Mouse (Mus musculus) stomach, embryonic 14.5 days (tissue): Measurements from ENCODE around the gene Tln2. TPM values are rescaled to one million over a fixed set of nuclear protein-coding genes. Genes with fewer than 3 reads are reported as not detected.

ENCODE experiments used
- ATAC-seq: fragments of 200-750 bp; cut with Nextera tagmentation; 2 replicates; pipeline ENCODE4 v1.8.0; 2017; ENCODE audit warnings: low read depth, moderate TSS enrichment; ENCODE audit not compliant: insufficient number of reproducible peaks, insufficient read depth, low FRiP score
- H3K27ac ChIP-seq: fragments of 300-500 bp; sonication (generic); 2 replicates; pipeline ENCODE4 v1.5.1; 2014; ENCODE audit warnings: mild to moderate bottlenecking, low read length, moderate library complexity, mixed read lengths
- H3K27me3 ChIP-seq: fragments of 300-500 bp; sonication (generic); 2 replicates; pipeline ENCODE4 v1.6.1; 2014; ENCODE audit warnings: low read length, control low read depth, mixed read lengths; ENCODE audit not compliant: control insufficient read depth, insufficient read depth
- H3K36me3 ChIP-seq: fragments of 300-500 bp; sonication (generic); 2 replicates; pipeline ENCODE4 v1.6.1; 2014; ENCODE audit warnings: mild to moderate bottlenecking, control low read depth, low read length, moderate library complexity, mixed read lengths; ENCODE audit not compliant: control insufficient read depth, insufficient read depth
- H3K4me1 ChIP-seq: fragments of 300-500 bp; sonication (generic); 2 replicates; pipeline ENCODE4 v1.6.1; 2014; ENCODE audit warnings: low read length, control low read depth, mixed read lengths; ENCODE audit not compliant: control insufficient read depth, insufficient read depth
- H3K4me2 ChIP-seq: fragments of 300-500 bp; sonication (generic); replicated peaks from 2 replicates; pipeline ENCODE4 v1.6.1; 2014; ENCODE audit warnings: low read depth, low read length, control low read depth
- H3K4me3 ChIP-seq: fragments of 300-500 bp; sonication (generic); 2 replicates; pipeline ENCODE4 v1.5.1; 2014; ENCODE audit warnings: low read depth, low read length, control low read depth
- H3K9ac ChIP-seq: fragments of 300-500 bp; sonication (generic); replicated peaks from 2 replicates; pipeline ENCODE4 v1.6.1; 2014; ENCODE audit warnings: low read depth, mild to moderate bottlenecking, control low read depth, low read length, moderate library complexity, mixed read lengths
- H3K9me3 ChIP-seq: fragments of 300-500 bp; sonication (generic); 2 replicates; pipeline ENCODE4 v1.6.1; 2016; ENCODE audit warnings: low read depth, low read length, control low read depth; ENCODE audit not compliant: control insufficient read depth
- WGBS: fragments of 180-500 bp; shearing (Covaris S2); extraction: QIAGEN DNeasy Blood & Tissue Kit; methylation state at CpG from one replicate; pipeline ENCODE4 v1.1.7; 2014; 5-methylcytosine and 5-hydroxymethylcytosine counted together
- polyA plus RNA-seq: library from polyadenylated mRNA; unstranded; fragments of >200 nt; fragmentation: Nextera tagmentation; extraction: Ambion mirVana; gene quantifications from 2 replicates; pipeline ENCODE4 v1.2.1, GENCODE M21; 2014

Gene Tln2
- polyA plus RNA-seq, 1 experiment from 2014 or later = 56.1 TPM

GRCm38 (mm10) chr9:67187686-67188085 lies 371.8 kb downstream of the Tln2 start:
- Histone ChIP-seq H3K36me3 (no peaks in the 10 kb centered on the region), H3K9ac (no peak overlapping the region), H3K27me3 (no peaks in the 10 kb centered on the region), H3K4me2 (no peak overlapping the region), H3K4me3 (no peak overlapping the region), H3K4me1 (peaks cover 11% of the 10 kb centered on the region; the same call in 1 of the 2 replicates), H3K27ac (no peak overlapping the region), H3K9me3 (no peaks in the 10 kb centered on the region)
- WGBS = 72% methylated on average over 5 of the region's 5 CpGs
- ATAC-seq = no peak

GRCm38 (mm10) chr9:67187182-67187581 lies 372.3 kb downstream of the Tln2 start:
- H3K4me3 ChIP-seq = no peak overlapping the region
- no peak overlapping the region for H3K9ac ChIP-seq
- H3K27me3 ChIP-seq = no peaks in the 10 kb centered on the region
- H3K4me1 ChIP-seq = peaks cover 6% of the 10 kb centered on the region; the same call in 1 of the 2 replicates
- H3K36me3 ChIP-seq = no peaks in the 10 kb centered on the region
- H3K27ac ChIP-seq = no peak overlapping the region
- H3K9me3 ChIP-seq = no peaks in the 10 kb centered on the region
- ATAC-seq = no peak
- no peak overlapping the region for H3K4me2 ChIP-seq
- WGBS = 36% methylated on average over 4 of the region's 4 CpGs

- Histone ChIP-seq H3K4me1 (peaks cover 8% of the 10 kb centered on the region; the same call in 1 of the 2 replicates), H3K36me3 (no peaks in the 10 kb centered on the region), H3K27me3 (no peaks in the 10 kb centered on the region), H3K4me2 (no peak overlapping the region), H3K27ac (no peak overlapping the region), H3K9ac (no peak overlapping the region), H3K9me3 (no peaks in the 10 kb centered on the region), H3K4me3 (no peak overlapping the region)
- 77% methylated on average over 2 of the region's 2 CpGs for WGBS
- no peak for ATAC-seq
These were observed 374.9 kb downstream of the Tln2 start for GRCm38 (mm10) chr9:67184556-67184955.

GRCm38 (mm10) chr9:67183520-67183919 lies 376.0 kb downstream of the Tln2 start:
- Histone ChIP-seq H3K27ac (no peak overlapping the region), H3K4me3 (no peak overlapping the region), H3K4me1 (peaks cover 10% of the 10 kb centered on the region; the same call in 1 of the 2 replicates), H3K4me2 (no peak overlapping the region), H3K36me3 (no peaks in the 10 kb centered on the region), H3K27me3 (no peaks in the 10 kb centered on the region), H3K9me3 (no peaks in the 10 kb centered on the region), H3K9ac (no peak overlapping the region)
- WGBS = 86% methylated on average over 2 of the region's 2 CpGs
- ATAC-seq = no peak

- Histone ChIP-seq H3K9me3 (no peaks in the 10 kb centered on the region), H3K4me3 (no peak overlapping the region), H3K27me3 (no peaks in the 10 kb centered on the region), H3K27ac (peak overlapping the region; percentile 66; the same call in 1 of the 2 replicates), H3K4me2 (no peak overlapping the region), H3K9ac (no peak overlapping the region), H3K4me1 (peaks cover 14% of the 10 kb centered on the region; the same call in 1 of the 2 replicates), H3K36me3 (no peaks in the 10 kb centered on the region)
- WGBS = 32% methylated on average over 6 of the region's 6 CpGs
- no peak for ATAC-seq
These were observed 377.5 kb downstream of the Tln2 start for GRCm38 (mm10) chr9:67182006-67182405.

- Histone ChIP-seq H3K4me2 (no peak overlapping the region), H3K4me3 (no peak overlapping the region), H3K4me1 (0 out of 2 replicates have a peak, but pooled peaks cover 15% of the 10 kb centered on the region), H3K36me3 (no peaks in the 10 kb centered on the region), H3K27ac (peak overlapping the region; percentile 49; the same call in 1 of the 2 replicates), H3K27me3 (no peaks in the 10 kb centered on the region), H3K9ac (no peak overlapping the region), H3K9me3 (peaks cover 2% of the 10 kb centered on the region; the same call in 1 of the 2 replicates)
- ATAC-seq = no peak
- WGBS = 79% methylated on average over 1 of the region's 1 CpGs
These were observed 380.8 kb downstream of the Tln2 start for GRCm38 (mm10) chr9:67178709-67179108.

- Histone ChIP-seq H3K9ac (no peak overlapping the region), H3K27ac (peak overlapping the region; percentile 49; the same call in 1 of the 2 replicates), H3K9me3 (peaks cover 3% of the 10 kb centered on the region; the same call in 1 of the 2 replicates), H3K4me3 (no peak overlapping the region), H3K4me1 (0 out of 2 replicates have a peak, but pooled peaks cover 15% of the 10 kb centered on the region), H3K27me3 (no peaks in the 10 kb centered on the region), H3K36me3 (no peaks in the 10 kb centered on the region), H3K4me2 (no peak overlapping the region)
- ATAC-seq = no peak
- 50% methylated on average over 5 of the region's 5 CpGs for whole genome bisulfite sequencing
These were observed 381.3 kb downstream of the Tln2 start for GRCm38 (mm10) chr9:67178203-67178602.

- WGBS = 84% methylated on average over 8 of the region's 8 CpGs
- Histone ChIP-seq H3K27me3 (no peaks in the 10 kb centered on the region), H3K9ac (no peak overlapping the region), H3K36me3 (no peaks in the 10 kb centered on the region), H3K27ac (peak overlapping the region; percentile 52; the same call in 1 of the 2 replicates), H3K4me3 (no peak overlapping the region), H3K4me1 (0 out of 2 replicates have a peak, but pooled peaks cover 11% of the 10 kb centered on the region), H3K4me2 (no peak overlapping the region), H3K9me3 (peaks cover 3% of the 10 kb centered on the region; the same call in 1 of the 2 replicates)
- ATAC-seq = no peak
These were observed 383.4 kb downstream of the Tln2 start for GRCm38 (mm10) chr9:67176073-67176472.

GRCm38 (mm10) chr9:67173816-67174215 lies 385.7 kb downstream of the Tln2 start:
- Histone ChIP-seq H3K36me3 (no peaks in the 10 kb centered on the region), H3K9ac (no peak overlapping the region)

More at GRCm38 (mm10) chr9:67173816-67174215, 385.7 kb downstream of the Tln2 start:
- 90% methylated on average over 6 of the region's 6 CpGs for WGBS
- Histone ChIP-seq H3K27ac (no peak overlapping the region), H3K4me2 (no peak overlapping the region), H3K4me1 (peaks cover 15% of the 10 kb centered on the region; the same call in 1 of the 2 replicates), H3K27me3 (no peaks in the 10 kb centered on the region), H3K9me3 (peaks cover 3% of the 10 kb centered on the region; the same call in 1 of the 2 replicates), H3K4me3 (no peak overlapping the region)
- ATAC-seq = no peak
